Mouse (Mus musculus): ENCODE data around the gene Zdhhc24.

Zdhhc24 gene

DNA sequence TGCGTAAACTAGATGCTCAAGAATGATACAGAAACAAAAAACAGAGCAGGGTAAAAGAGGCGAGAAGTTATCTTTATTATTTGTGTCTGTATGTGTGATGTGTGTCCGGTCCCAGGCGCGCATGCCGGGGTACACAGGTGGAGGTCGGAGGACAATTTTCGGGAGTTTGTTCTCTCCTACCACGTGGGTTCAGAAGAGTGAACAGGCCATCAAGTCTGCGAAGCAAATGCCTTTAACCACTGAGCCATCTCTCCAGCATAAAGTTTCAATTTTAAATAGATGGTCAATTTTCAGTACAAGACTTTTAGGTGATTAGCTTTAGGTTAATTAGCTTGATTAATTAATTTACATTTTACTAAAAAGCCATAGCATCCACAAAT is 846 bp downstream of the Zdhhc24 start:
- no peak for DNase-seq

DNA sequence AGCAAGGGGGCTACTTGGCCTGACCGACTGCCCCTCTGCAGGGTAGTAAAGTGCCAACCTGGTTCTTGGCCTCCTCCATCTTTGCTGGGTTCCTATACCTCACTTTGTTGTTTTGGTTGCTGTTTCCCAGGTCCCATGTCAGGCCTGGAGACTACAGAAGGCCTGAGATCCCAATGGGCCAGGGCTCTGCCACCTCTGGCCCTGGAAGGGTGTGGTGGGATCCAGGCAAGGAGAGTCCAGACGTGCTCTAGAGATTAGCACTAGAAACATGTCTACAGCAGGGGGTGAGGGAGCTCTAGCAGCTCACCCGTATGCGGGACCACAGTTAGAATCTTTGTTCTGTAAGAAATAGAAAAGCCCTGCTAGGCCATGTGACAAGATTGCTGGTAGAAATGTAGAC is 5.5 kb downstream of the Zdhhc24 start:
- DNase-seq, result no peak

- DNase-seq, result no peak
Observed at GRCm38 (mm10) chr19:4889791-4890190, 11.3 kb downstream of the Zdhhc24 start.

- no peak for DNase-seq
Observed at GRCm38 (mm10) chr19:4891798-4892197, 13.3 kb downstream of the Zdhhc24 start.

- no peak for DNase-seq
Observed at GRCm38 (mm10) chr19:4896780-4897520, 18.5 kb downstream of the Zdhhc24 start.

- no peak for DNase-seq
Observed at GRCm38 (mm10) chr19:4898972-4899371, 20.5 kb downstream of the Zdhhc24 start.

- DNase-seq, result no peak
Observed at GRCm38 (mm10) chr19:4899888-4900287, 21.4 kb downstream of the Zdhhc24 start.

- peak; percentile 77 for DNase-seq
Observed at GRCm38 (mm10) chr19:4905979-4906794, 27.7 kb downstream of the Zdhhc24 start, which contains the start of gene Bbs1. Bbs1 (minus strand) TSS chr19:4906628.

- no peak for DNase-seq
Observed at GRCm38 (mm10) chr19:4908107-4908506, 29.6 kb downstream of the Zdhhc24 start.

- DNase-seq, result no peak
Observed at GRCm38 (mm10) chr19:4909376-4909775, 30.9 kb downstream of the Zdhhc24 start.

DNA sequence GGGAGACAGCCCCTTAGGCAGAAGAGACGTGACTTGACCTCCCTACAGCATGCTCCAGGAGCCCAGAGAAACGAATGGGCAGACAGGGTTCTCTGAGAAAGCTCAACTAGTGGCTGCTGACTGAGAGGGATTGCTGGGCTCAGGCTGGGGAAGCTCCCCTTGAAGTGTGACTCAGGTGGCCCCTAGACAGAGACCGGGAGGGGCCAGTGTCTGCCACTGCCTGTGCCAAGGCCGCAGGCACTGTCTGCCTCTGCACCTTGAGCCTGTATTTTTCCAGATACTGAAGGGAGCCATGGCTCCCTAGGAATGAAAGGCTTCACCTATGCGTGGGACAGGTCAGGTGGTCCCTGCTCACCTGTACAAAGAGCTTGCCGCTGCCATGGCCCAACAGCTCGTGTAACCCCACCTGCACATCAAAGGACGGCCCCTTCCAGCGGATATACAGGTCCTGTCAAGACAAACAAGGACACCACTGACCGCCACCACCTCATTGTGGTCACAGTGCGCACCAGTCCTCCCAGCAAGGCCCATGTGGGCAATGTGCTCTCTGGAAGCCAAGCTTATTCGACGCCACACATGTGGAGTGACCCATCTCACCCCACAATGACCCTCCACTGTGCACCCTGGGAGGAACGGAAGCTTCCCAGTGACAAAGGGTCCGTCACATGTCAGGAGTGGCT is 37.6 kb downstream of the Zdhhc24 start:
- no peak for DNase-seq

DNA sequence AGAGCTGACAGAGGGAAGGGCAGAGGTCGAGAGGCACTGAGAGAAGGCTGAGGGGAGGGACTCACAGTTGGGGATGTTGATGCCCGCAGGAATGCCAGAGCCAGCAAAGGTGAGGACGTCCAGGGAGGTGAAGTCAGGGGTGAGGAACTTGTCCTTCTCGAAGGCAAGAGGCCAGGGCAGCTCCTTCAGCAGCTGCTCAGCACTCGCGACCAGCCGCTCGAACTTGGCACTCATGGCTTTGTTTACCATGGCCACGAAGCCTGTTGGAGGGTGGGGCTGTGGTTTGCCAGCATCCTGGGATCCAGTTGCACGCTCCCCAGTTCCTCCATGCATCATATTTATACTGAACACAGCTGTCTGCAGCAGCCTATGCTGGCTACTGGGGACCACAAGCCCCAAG is 38.4 kb downstream of the Zdhhc24 start:
- no peak for DNase-seq

- no peak for DNase-seq
Observed at GRCm38 (mm10) chr19:4919652-4920051, 41.2 kb downstream of the Zdhhc24 start.

DNA sequence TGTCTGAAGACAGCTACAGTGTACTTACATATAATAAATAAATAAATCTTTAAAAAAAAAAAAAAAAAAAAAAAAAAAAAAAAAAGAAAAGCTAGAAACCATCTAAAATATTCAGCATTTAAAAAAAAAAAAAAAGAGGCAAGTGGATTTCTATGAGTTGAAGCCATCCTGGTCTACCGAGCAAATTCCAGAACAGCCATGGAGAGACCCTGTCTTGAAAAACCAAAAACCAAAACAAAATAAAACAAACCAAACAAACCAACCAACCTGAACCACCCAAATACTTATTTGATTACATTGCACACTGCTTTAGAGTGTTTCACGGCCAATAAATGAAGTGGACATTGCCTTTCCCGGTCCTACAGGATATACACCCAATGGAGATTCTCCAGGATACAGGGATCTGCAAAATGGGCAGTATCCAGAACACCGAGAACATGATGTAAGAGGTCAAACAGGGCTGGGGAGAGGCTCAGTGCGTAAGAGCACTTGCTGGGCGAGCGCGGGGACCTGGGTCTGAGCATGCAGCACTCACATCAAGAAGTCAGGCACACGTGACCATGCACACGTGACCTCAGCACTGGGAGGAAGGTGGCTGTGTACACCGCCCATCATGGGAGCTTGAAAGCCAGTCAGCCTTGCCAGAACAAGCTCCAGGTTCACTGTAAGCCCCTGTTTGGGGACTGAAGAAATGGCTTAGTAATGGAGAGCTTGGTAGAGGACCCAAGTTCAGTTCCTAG is 46.8 kb downstream of the Zdhhc24 start:
- DNase-seq, result no peak

DNA sequence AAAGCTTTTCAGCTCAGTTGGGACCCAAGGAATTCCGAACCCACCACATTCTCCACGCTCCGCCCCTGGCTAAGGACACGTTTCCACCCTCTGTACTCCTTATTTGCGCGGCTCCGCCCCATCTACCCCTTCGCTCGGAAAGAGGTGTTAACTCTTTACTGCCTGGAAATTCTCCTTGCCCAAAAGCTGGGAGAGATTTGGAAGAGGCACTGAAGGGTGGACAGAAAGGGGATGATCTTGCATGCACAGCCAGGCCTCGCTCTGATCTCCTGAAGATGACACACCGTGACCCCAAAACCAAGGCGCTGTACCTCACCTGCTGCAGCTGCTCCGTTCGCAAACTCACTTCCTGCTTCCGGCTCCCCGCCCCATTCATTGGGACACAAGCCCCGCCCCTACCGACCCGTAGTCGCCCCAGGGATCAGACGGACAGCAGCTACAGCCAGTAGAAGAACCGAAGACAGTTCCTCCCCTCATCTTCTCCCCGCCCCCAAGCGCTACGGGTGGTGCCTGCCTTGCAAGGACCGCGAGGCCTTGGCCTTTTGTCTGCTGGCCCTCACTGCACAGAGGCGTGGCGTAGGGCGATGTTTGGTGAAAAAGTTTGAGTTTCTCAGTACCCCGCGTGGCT is 49.5 kb downstream of the Zdhhc24 start, which contains the start of gene Dpp3:
TSS of gene Dpp3 (minus strand) at position 384 of the 628 bp plus-strand sequence.
- DNase-seq, result peak; percentile 97

- DNase-seq, result no peak
Observed at GRCm38 (mm10) chr19:4928781-4929180, 50.3 kb downstream of the Zdhhc24 start.
